Mouse (Mus musculus) c-Kit-negative CD71-positive TER-119-positive erythroid progenitor cells, embryonic 14.5 days (primary cell): ENCODE results near the gene 1190002N15Rik.

ENCODE experiments used
- DNase-seq: peaks from one replicate; pipeline ENCODE4 v3.0.0-alpha.2; 2013; ENCODE audit warnings: low read depth, low spot score

Gene 1190002N15Rik

DNA sequence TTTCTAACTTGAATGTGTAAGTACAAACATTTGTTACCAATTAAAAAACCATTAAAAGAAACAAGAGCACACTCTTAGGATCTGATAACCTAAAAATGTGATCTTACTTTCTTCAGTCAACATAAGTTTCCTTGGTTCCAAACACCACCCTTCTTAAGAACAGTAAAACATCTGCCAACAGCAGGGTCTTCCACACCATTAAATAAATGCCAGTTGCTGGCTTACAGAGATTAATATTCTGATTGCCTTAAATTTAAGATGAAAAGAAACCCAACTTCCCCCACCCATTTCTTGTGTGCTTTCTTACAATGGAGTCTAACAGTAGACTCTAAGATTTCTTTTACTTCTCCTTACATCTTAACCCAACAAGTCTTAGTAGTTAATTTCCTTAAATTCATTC lies 7.9 kb downstream of the 1190002N15Rik start:
- DNase-seq: no peak

DNA sequence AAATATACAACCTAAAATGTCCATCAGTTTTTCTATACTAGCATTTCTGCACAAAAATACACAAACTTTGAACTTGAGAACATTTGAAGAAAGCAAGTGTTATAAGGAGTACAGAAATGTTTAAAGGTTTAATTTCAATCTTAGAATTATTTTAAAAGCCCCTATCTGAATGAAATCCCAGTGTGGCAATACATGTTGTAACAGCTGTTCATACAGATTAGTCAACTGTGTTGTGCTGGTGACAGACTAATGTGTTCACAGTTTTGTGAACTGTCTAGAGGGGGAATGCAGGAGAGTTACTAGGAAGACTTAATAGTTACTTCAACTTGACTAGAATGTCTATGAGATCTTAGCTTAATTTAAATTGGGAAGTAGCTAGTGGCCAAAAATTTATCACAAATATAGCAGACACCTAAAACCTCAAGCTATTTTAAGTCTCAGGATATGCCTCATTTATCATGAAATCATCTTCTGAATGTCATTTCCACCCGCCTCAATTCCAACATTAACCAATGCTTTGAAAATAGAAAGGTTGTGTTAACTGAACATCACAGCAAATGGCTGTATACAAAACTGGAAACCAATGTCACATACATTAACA lies 8.6 kb downstream of the 1190002N15Rik start:
- DNase-seq: no peak

DNA sequence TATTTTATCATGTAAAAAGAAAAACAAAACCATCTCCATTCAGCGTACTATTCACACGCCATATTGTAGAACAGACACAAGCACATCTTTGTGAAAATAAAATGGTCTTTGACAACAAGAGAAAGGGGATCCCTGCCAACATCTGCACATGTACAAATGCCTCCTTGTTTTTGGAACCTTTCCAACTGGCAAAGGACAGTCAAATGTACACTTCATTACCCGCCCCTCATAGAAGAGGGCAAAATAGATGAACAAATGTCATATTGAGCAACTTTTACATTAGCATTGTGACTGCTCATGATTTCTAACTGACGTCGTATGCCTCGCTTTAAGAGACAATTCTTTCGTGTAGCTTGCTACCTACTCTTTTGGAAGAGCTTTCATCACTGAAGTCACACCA lies 11.4 kb downstream of the 1190002N15Rik start:
- no peak for DNase-seq

DNA sequence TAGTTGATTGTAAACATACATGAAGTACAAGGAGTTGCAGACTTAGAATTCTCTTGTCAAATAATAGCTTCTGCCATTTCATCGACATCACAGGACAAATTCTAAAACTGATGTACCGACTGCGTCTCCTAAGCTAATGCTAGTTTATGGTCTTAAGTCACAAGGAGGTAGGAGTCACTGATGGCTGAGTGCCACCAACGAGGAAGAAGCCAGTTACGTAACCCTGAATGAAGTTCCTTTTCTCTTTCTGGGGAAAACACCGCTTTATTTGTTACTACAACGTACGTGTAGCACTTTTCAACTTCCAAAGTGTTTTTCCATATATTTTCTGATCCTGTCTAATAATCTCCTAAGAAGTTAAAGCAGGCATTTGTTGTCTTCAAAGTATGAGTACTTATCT lies 25.6 kb downstream of the 1190002N15Rik start:
- DNase-seq: no peak

DNA sequence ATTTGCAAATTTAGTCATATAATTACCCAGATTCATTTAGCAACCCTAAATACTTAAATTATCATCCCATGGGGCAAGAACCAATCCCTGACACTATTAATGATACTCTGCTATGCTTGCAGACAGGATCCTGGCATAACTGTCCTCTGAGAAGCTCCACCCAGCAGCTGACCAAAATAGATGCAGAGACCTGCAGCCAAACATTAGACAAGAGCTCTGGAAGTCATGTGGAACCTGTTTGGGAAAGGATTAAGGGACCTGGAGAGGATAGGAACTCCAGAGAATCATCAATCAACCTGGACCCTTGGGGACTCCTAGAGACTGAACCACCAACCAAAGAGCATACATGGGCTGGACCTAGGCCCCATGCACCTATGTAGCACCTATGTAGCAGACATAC lies 26.7 kb downstream of the 1190002N15Rik start:
- no peak for DNase-seq

DNA sequence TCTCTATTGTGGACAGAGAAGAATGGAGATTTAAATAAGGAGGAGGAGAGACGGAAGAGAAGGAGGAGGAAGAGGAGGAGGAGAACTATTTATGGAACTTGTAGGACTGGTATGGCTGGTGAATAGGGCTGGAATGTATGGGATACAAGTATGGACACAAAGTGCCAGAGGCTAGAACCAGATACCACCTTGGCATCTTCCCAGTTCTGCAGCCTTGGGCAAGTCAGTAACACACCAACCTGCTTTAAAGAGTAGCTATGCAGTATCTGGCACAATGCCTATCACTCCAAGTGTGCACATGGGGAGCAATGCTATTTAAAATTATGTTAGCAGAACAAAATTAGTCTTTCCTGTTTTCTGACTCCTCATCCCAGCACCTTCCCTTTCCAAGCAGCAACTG lies 30.9 kb downstream of the 1190002N15Rik start:
- no peak for DNase-seq

DNA sequence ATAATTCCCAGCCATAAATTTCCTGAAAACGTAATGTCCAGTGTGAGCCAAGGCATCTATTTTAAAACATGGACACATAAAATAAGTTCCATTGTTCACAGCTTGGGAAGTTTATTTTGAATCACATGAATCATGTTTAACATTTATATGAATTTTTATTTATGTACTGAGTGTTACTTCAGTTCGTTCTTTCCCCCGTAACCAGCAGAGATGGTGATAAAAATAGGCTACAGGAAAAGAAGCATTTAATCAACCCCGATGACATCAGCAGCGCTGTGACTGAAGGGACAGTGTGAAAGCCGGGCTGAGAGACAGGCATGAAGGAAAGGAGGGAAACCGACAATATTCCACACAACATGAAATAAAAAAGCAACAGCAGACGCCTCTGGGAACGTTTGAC lies 46.4 kb downstream of the 1190002N15Rik start:
- no peak for DNase-seq

DNA sequence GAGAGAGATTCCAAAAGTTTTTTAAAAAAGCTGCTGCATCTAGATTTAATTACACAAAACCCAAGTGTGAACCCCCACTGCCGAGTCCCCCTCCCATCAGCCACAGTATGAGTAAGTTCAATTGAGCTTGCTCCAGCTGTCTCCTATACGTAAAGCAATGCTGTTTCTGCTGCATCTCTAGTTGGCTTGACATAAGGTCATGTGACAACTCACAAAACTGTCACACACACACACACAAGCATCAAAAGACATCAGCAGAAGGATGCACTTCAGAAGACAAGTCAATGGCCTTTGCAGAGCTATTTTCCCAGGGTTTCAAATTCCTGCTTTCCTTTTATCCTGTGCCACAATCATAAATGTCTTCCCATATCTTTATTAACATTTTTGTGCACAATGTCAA lies 49.9 kb downstream of the 1190002N15Rik start:
- DNase-seq: no peak

DNA sequence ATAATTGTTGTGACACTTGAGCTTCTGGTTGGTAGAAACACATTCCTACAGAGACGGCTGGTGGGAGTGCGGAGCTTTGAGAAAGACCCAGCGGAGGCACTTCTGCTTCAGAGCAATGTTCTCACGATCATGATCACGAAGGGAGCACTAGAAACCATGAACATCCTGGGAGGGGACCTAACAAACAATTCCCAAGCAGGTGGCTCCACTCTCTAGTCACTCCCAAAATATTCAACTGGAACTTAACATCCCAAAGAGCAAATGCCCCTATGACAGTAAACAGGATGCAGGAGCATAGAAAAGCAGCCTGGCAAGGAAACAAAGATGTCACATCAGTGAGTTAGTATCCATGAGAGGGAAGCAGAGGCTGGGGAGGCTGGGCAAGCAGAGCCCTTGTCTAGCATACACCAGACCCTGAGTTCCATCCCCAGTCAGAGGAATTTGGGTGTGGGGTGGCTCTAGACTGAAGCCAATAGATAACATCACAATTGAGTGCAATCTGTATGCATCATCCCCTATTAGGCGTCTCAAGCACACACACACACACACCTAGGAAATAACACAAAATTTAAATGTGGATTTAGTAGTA lies 54.5 kb downstream of the 1190002N15Rik start:
- no peak for DNase-seq

DNA sequence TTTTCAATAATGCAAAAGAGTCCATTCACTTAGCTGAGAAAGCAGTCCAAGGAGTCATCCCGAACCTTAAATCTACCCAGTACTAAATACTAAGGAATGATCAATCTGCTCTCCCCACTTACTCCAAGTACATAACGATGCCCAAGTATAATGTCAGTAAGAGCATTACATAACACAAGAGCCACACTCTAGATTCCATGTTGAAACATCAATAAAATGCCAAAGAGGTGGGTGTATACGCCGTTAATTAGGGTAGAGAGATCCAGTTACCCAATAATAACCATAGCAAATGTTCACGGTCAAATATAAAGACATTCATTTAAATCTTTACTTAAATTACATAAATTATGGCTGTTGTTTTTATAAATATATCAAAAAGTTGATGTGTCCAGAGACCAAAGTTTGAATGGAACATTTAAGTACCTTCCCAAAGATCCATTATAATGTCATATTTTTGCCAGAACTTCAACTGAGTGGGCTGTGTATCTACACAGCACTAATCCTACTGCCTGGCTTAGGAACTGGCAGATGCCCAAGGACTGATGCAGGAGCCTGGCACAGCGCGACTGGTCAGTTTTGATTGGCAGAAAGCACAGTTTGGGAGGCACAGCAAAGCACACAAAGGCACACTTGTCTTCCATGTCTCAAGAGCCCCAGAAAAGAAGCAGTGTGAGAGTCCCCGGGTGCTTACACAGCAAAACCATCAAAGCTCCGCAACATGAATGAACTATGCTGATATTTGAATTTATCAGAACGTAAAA lies 55.5 kb downstream of the 1190002N15Rik start:
- DNase-seq: no peak

DNA sequence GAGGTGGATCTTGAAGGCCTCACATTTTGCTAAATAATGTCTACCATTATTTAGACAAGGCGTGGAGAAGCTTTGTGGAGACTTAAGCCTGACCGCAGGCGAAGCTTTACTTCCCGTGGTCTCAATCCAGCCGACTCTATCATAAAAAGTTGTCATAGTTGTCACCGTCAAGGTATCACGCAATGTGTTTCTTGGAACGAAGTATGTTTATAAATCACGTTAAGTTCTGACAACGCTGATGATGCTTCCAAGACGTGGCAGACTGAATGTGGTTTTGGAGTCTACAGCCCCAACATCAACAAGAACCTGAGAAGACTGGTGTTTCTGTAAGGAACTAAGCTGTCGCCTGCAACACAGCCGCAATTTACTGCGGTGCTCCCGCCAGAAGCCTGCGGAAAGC lies 56.8 kb downstream of the 1190002N15Rik start:
- no peak for DNase-seq

DNA sequence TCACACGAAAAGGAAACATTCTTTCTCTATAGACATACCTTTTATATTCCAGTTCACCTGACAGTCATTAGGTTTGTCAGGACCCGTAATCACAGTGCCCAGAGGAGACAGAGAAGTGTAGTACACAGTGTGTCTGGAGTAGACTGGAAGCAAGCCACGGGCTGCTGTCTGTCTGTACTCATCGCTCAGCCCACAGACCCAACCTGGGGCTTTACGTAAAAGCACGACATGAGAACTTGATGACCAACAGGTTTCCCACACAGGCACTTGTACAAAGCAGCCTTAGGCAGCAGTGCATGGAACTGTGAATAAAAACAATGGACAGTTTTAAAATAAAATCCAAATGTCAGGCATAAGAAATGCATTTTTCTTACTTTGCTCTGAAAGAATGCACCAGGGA lies 58.5 kb downstream of the 1190002N15Rik start:
- DNase-seq: no peak

DNA sequence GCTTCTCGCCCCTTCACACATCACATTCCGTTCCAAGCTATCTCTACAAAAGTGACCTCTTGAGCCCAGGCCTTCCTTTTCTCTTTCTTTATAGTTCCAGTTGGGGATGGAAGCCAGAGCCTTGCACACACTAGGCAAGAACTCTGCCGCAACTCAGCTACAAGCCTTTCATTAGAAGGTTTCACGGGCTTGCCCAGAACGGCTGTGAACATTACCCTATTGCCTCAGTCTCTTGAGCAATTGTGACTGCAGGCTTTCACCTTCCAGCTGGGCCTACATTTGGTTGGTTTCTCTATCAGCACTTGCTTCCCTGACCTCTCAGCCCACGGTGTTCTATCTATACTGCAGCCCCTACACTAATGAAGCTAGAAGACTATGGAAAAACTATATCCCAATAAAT lies 58.9 kb downstream of the 1190002N15Rik start:
- DNase-seq: no peak

DNA sequence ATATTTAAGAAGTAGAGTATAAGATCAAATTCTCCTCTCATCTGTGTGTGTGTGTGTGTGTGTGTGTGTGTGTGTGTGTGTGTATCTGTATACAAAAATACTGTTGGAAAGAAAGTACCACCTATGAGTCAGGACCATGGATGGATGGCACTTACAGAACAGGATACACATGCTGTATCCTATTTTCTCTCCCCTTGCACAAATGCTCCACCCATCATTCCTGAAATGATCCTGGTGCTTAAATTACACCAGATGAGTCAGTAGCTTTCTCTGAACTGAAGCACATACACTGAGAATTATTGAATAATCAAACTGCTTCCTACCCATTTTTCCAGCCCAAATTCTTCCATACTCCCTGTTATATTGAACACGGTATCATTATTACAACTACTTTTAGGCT lies 61.9 kb downstream of the 1190002N15Rik start:
- no peak for DNase-seq

DNA sequence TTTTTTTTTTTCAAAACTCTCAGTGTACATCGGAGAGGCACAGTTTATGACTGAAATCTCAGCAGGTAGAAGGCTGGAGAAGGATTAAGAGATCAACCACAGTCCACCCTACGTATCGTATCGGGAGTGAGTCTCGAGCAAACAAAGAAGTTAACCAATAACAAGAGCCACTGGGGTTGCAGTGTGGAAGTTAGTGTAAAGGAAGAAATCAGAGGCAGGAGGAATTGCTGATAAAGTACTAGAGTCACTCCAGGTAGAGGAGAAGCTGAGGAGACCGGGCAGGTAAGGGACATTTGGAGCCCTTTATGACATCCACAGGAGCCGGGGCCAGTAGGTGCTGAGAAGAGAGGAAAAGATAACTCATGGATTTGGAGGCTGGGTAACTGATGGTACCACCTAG lies 64.0 kb downstream of the 1190002N15Rik start:
- no peak for DNase-seq

DNA sequence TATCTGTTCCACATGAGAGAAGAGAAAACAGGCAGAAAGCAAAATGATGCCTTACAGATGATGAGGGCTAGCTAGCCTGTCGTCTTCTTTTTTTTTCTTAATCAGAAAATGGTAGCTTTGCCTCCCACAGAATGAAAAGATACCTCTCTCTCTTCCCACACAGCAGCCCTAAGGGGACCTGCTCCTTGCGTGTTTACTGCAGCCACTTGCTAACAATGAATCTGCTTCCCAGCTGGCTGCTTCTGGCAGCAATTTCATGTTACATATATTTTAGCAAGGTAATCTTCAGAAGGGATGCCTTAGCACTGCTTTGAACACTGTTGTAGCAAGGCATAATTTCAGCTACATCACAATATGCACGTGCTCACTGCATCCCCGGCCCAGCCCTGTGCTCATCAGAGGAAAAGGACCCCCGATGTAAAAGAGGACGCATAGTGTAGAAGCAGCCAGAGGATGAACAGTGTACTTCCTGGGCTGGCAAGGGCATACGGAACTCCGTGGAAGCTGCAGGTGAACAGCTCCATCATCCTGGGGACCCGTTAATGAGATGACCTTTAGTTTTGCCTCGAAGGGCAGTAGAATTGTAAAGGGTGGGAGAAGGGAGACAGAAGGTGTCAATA lies 64.8 kb downstream of the 1190002N15Rik start:
- no peak for DNase-seq

DNA sequence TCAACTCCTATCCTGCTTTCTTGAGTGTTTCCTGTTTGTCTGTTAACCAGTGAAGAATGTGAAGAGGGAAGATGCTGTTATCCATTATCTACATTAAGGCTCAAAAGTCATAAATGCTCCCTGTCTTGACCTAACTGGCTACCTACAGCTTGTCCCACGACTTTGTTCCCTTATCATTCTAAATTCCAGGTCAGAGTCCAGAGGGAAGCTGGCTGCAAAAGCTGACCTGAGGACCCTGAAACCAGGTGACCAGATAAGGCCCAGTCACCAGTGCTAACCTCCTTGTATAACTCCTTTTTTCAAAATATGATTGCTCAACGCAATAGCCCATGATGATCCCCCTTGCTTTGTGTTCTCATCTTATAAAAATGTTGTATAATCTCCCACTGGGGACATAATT lies 66.4 kb downstream of the 1190002N15Rik start:
- DNase-seq: no peak
